Mouse (Mus musculus): Measurements from ENCODE around the gene Nab1. TPM values are rescaled to one million over a fixed set of nuclear protein-coding genes. Genes with fewer than 3 reads are reported as not detected.

The Nab1 gene
- polyA plus RNA-seq, 1 experiment from 2014 or later = 14.6 TPM

DNA sequence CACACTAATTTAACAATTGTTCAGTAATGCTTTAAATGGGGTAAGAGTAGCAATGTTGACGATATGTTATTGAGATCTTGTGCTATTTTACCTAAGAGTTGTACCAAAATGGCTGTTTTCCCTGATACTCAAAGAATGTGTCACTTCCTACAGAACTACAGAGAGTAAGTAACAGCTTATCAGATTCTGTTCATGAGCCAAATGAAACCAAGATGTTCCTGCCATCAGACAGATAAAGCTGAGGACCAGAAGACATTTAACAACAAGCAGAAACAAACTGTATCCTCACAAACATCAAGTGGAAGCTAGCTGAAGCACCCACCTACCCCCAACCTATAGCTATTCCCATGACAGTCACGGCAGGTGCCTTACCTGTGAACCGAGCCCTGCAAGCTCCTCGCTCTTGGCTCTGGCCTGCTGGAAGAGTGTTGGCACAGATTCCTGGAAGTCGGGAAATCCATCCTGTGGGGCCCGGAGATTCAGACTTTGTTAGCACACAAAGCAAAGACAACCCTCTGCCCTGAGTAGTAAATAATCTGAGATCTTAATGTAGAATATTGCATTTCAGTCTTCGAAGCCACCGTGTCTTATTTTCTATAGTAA lies 33.9 kb downstream of the Nab1 start:
- Histone ChIP-seq H3K4me1 (replicated peaks) (no peaks in the 10 kb centered on the region), H3K27ac (no peak overlapping the region), H3K9ac (no peak overlapping the region), H3K4me3 (replicated peaks) (no peak overlapping the region), H3K9me3 (no peaks in the 10 kb centered on the region), H3K36me3 (no peaks in the 10 kb centered on the region), H3K4me2 (replicated peaks) (no peak overlapping the region), H3K27me3 (replicated peaks) (no peaks in the 10 kb centered on the region)
- no peak for ATAC-seq
- 95% methylated on average over 8 of the region's 8 CpGs for WGBS

GRCm38 (mm10) chr1:52465830-52466229 lies 34.6 kb downstream of the Nab1 start:
- no peaks in the 10 kb centered on the region for H3K9me3 ChIP-seq
- no peak overlapping the region for H3K4me3 ChIP-seq (replicated peaks)
- ATAC-seq = no peak
- H3K4me2 ChIP-seq (replicated peaks) = no peak overlapping the region
- no peak overlapping the region for H3K27ac ChIP-seq
- no peaks in the 10 kb centered on the region for H3K4me1 ChIP-seq (replicated peaks)
- no peaks in the 10 kb centered on the region for H3K36me3 ChIP-seq
- no peak overlapping the region for H3K9ac ChIP-seq
- no peaks in the 10 kb centered on the region for H3K27me3 ChIP-seq (replicated peaks)
- 86% methylated on average over 3 of the region's 3 CpGs for WGBS

DNA sequence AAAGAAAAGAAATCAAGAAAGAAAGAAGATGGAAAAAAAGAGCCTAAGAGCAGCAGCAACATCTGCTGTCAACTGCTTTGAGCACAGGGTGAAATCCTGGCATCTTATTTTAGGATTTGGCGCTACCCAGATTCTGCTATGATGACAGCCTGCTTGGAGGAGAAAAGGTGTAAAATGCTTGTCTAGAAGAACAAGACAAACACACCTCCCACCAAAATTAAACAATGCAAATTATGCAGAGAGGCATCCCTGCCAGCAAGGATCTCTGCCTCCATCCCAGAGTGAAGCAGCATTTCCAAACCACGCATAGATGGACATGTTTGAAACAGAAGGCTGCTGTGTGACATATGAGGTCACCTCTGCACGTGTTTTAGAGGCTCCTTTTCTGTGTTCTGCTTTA lies 35.2 kb downstream of the Nab1 start:
- no peaks in the 10 kb centered on the region for H3K36me3 ChIP-seq
- no peak for ATAC-seq
- H3K4me1 ChIP-seq (replicated peaks) = no peaks in the 10 kb centered on the region
- H3K4me3 ChIP-seq (replicated peaks) = no peak overlapping the region
- H3K27me3 ChIP-seq (replicated peaks) = no peaks in the 10 kb centered on the region
- H3K9ac ChIP-seq = no peak overlapping the region
- WGBS = 83% methylated on average over 3 of the region's 3 CpGs
- no peaks in the 10 kb centered on the region for H3K9me3 ChIP-seq
- H3K4me2 ChIP-seq (replicated peaks) = no peak overlapping the region
- no peak overlapping the region for H3K27ac ChIP-seq

DNA sequence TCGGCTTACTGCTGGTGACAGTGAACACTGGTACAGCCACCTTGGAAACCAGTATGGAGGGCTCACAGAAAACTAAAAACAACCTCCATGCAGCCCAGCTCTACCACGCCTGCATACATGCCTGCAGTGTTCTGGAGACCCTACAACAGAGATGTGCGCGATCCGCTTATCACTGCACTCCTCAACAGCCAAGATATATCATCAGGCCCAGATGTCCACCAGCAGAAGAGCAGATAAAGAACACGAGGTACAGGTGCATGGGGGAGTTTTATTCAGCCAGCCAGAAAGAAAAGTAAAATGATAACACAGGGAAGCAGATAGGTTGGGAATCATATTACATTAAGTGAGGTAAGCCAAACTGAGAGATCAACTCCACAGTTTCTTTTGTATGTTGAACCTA lies 37.2 kb downstream of the Nab1 start:
- Histone ChIP-seq H3K27me3 (replicated peaks) (no peaks in the 10 kb centered on the region), H3K4me1 (replicated peaks) (no peaks in the 10 kb centered on the region), H3K9ac (no peak overlapping the region), H3K4me3 (replicated peaks) (no peak overlapping the region), H3K4me2 (replicated peaks) (no peak overlapping the region), H3K9me3 (no peaks in the 10 kb centered on the region), H3K36me3 (no peaks in the 10 kb centered on the region), H3K27ac (no peak overlapping the region)
- no peak for ATAC-seq
- WGBS = 80% methylated on average over 6 of the region's 6 CpGs

DNA sequence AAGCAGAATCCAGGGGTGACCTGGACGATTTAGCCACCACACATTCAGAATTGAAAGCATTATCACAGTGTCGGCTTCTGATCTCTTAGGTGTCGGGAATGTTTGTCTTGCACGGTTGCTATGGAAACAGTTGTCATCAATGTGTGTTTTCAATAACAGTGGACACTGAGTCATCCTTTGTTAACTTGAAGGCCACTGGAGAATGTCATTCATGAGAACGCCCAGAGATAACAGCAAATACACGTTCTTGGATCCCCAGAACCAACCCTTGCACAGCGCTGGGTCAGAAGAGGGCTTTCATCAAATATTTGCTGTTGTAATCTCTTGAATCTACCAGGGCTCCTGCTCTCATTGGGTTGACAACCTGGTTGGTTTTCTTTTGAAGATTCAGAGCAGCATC lies 43.9 kb downstream of the Nab1 start:
- ATAC-seq = no peak
- no peaks in the 10 kb centered on the region for H3K27me3 ChIP-seq (replicated peaks)
- no peaks in the 10 kb centered on the region for H3K9me3 ChIP-seq
- H3K4me1 ChIP-seq (replicated peaks) = no peaks in the 10 kb centered on the region
- H3K4me2 ChIP-seq (replicated peaks) = no peak overlapping the region
- no peak overlapping the region for H3K4me3 ChIP-seq (replicated peaks)
- H3K9ac ChIP-seq = no peak overlapping the region
- WGBS = 56% methylated on average over 7 of the region's 7 CpGs
- no peak overlapping the region for H3K27ac ChIP-seq
- no peaks in the 10 kb centered on the region for H3K36me3 ChIP-seq

- Histone ChIP-seq H3K4me2 (replicated peaks) (no peak overlapping the region), H3K27ac (no peak overlapping the region), H3K9me3 (no peaks in the 10 kb centered on the region), H3K27me3 (replicated peaks) (no peaks in the 10 kb centered on the region), H3K9ac (no peak overlapping the region), H3K4me3 (replicated peaks) (no peak overlapping the region), H3K36me3 (no peaks in the 10 kb centered on the region), H3K4me1 (replicated peaks) (no peaks in the 10 kb centered on the region)
- WGBS = 86% methylated on average over 3 of the region's 3 CpGs
- ATAC-seq = no peak
These were observed 45.9 kb downstream of the Nab1 start for GRCm38 (mm10) chr1:52454509-52455001.

- H3K27ac ChIP-seq = no peak overlapping the region
- no peaks in the 10 kb centered on the region for H3K4me1 ChIP-seq (replicated peaks)
- no peaks in the 10 kb centered on the region for H3K36me3 ChIP-seq
- ATAC-seq = no peak
- no peak overlapping the region for H3K9ac ChIP-seq
- WGBS = 68% methylated on average over 1 of the region's 1 CpGs
- no peaks in the 10 kb centered on the region for H3K27me3 ChIP-seq (replicated peaks)
- H3K4me3 ChIP-seq (replicated peaks) = no peak overlapping the region
- H3K4me2 ChIP-seq (replicated peaks) = no peak overlapping the region
- no peaks in the 10 kb centered on the region for H3K9me3 ChIP-seq
These were observed 49.1 kb downstream of the Nab1 start for GRCm38 (mm10) chr1:52451360-52451759.

- H3K9ac ChIP-seq = no peak overlapping the region
- no peak overlapping the region for H3K4me3 ChIP-seq (replicated peaks)
- ATAC-seq = no peak
- no peaks in the 10 kb centered on the region for H3K4me1 ChIP-seq (replicated peaks)
- H3K36me3 ChIP-seq = no peaks in the 10 kb centered on the region
- H3K4me2 ChIP-seq (replicated peaks) = no peak overlapping the region
- no peak overlapping the region for H3K27ac ChIP-seq
- 56% methylated on average over 6 of the region's 6 CpGs for WGBS
- H3K27me3 ChIP-seq (replicated peaks) = no peaks in the 10 kb centered on the region
- no peaks in the 10 kb centered on the region for H3K9me3 ChIP-seq
These were observed 64.6 kb downstream of the Nab1 start for GRCm38 (mm10) chr1:52435856-52436255.

DNA sequence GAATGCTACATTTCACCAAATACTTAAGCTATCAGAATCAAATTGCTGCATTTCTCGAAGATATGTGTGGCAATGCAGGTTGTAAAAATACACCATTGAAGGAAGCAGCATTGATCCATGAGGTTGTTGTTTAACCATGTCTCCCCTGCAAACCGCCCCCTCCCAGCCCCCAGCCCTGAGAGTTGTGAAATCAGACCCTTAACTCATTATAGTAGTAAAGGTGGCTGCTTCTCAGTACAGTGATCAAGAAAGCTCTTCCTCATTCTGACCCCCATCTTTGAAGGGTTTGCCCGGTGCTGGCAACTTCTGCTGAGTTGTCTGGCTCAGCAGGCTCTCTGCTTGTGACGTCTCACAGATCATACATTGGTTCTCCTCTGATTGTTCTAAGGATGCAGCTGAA lies 66.4 kb downstream of the Nab1 start:
- Histone ChIP-seq H3K27me3 (replicated peaks) (no peaks in the 10 kb centered on the region), H3K9me3 (no peaks in the 10 kb centered on the region), H3K4me3 (replicated peaks) (no peak overlapping the region), H3K9ac (no peak overlapping the region), H3K4me1 (replicated peaks) (no peaks in the 10 kb centered on the region), H3K36me3 (no peaks in the 10 kb centered on the region), H3K27ac (no peak overlapping the region), H3K4me2 (replicated peaks) (no peak overlapping the region)
- WGBS = 61% methylated on average over 4 of the region's 4 CpGs
- ATAC-seq = 0 out of 2 replicates have a peak, but pooled peaks have one; percentile 45

- Histone ChIP-seq H3K4me1 (replicated peaks) (no peaks in the 10 kb centered on the region), H3K9ac (no peak overlapping the region), H3K36me3 (no peaks in the 10 kb centered on the region), H3K4me3 (replicated peaks) (no peak overlapping the region), H3K27ac (no peak overlapping the region), H3K9me3 (no peaks in the 10 kb centered on the region), H3K27me3 (replicated peaks) (no peaks in the 10 kb centered on the region), H3K4me2 (replicated peaks) (no peak overlapping the region)
- no peak for ATAC-seq
- 89% methylated on average over 8 of the region's 8 CpGs for WGBS
These were observed 68.7 kb downstream of the Nab1 start for GRCm38 (mm10) chr1:52431806-52432205.

GRCm38 (mm10) chr1:52430606-52431005 lies 69.9 kb downstream of the Nab1 start:
- H3K4me2 ChIP-seq (replicated peaks) = no peak overlapping the region
- no peak overlapping the region for H3K4me3 ChIP-seq (replicated peaks)
- H3K9ac ChIP-seq = no peak overlapping the region
- no peaks in the 10 kb centered on the region for H3K4me1 ChIP-seq (replicated peaks)
- ATAC-seq = no peak
- no peaks in the 10 kb centered on the region for H3K27me3 ChIP-seq (replicated peaks)
- H3K9me3 ChIP-seq = no peaks in the 10 kb centered on the region
- H3K27ac ChIP-seq = no peak overlapping the region
- H3K36me3 ChIP-seq = no peaks in the 10 kb centered on the region
- 83% methylated on average over 2 of the region's 2 CpGs for WGBS

GRCm38 (mm10) chr1:52430116-52430515 lies 70.4 kb downstream of the Nab1 start:
- Histone ChIP-seq H3K4me1 (replicated peaks) (no peaks in the 10 kb centered on the region), H3K36me3 (no peaks in the 10 kb centered on the region), H3K27me3 (replicated peaks) (no peaks in the 10 kb centered on the region), H3K27ac (no peak overlapping the region), H3K4me2 (replicated peaks) (no peak overlapping the region), H3K9ac (no peak overlapping the region), H3K9me3 (no peaks in the 10 kb centered on the region), H3K4me3 (replicated peaks) (no peak overlapping the region)
- no peak for ATAC-seq
- 64% methylated on average over 1 of the region's 1 CpGs for WGBS

GRCm38 (mm10) chr1:52427841-52428464 lies 72.5 kb downstream of the Nab1 start:
- H3K4me1 ChIP-seq (replicated peaks) = no peaks in the 10 kb centered on the region
- H3K9ac ChIP-seq = no peak overlapping the region
- H3K27me3 ChIP-seq (replicated peaks) = no peaks in the 10 kb centered on the region
- no peaks in the 10 kb centered on the region for H3K36me3 ChIP-seq
- no peak for ATAC-seq
- no peak overlapping the region for H3K4me3 ChIP-seq (replicated peaks)
- H3K4me2 ChIP-seq (replicated peaks) = no peak overlapping the region
- no peak overlapping the region for H3K27ac ChIP-seq
- WGBS = 74% methylated on average over 2 of the region's 2 CpGs
- no peaks in the 10 kb centered on the region for H3K9me3 ChIP-seq

All from intestine, embryonic 15.5 days (tissue).